Mouse (Mus musculus): ENCODE measurements around the gene Hcfc1r1.

Hcfc1r1 gene

DNA sequence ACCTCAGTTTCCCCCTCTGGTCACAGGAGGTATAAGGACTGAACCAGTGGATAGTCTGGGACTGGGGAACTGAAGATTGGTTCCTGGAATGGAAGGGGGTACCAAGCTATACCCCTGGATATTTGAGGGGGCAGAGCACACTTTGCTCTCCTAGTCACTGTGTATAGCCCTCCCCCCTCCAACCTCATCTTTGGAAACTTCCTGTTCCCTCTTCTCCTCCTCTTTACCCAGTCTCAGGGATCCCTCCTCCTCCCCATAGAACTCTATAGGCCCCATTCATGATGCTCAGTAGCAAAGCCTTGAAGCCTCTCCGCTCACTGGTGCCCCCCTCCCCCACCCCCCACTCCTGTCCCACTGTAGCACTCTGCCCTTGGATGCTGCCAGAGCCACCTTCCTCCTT is 46.1 kb downstream of the Hcfc1r1 start:
- DNase-seq (ENCODE audit: low spot score in 2 of 2) = no peak

DNA sequence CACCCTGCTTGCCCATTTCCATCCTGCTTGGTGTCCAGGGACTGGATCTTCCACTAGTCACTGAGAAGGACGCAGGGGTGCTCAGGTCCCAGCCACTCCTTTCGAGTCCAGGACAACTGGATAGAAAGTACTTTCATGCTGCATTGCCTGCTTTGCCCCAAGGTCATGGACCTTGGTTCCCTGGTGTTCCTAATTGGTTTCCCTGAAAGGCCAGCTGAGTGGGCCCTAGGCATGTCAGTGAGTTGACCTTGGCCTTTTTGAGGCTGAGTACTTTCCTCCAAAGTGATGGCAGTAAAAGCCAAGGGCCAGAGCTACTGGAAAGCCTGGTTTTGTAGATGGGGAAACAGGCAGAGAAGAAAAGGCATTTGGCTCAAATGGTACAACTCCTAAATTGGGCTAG is 48.5 kb downstream of the Hcfc1r1 start:
- no peak for DNase-seq (ENCODE audit: low spot score in 2 of 2)

DNA sequence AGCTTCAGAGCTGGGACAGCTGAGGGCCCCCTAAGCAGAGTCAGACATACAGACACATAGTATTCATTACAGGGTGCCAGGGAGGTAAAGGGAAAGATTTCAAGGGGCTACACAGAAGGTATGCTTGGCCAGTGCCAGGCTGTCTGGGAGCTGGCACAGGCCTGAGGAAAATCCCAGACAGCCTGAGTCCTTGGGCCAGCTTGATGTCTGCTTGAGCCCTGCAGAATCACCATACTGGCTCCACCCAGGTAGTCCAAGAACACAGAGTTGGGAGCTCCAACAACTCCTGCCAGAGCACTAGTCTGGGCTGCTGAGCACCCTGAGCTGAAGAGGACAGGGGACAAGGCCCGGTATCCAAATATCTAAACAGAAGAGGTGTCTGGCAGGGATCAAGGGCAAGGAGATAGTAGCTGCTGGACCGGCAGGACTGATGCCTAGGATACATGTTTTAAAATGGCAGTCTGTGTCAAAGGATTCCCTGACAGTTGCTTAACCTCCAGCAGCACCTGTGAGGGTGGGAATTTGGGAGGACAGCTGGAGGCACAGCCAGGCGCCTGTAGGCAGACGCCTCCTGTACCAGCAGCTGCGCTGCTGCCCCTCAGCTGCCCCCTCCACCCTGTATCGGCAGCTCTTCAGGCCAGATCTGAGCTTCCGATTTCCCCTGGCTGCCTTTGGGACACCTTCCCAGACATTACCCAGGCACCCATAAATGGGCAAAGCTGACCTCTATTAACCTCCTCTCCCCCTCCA is 49.2 kb downstream of the Hcfc1r1 start, which contains the start of gene 1520401A03Rik:
Gene 1520401A03Rik, minus strand, starts transcription at position 408 of the 750 bp plus-strand sequence.
- no peak for DNase-seq (ENCODE audit: low spot score in 2 of 2)

Measured in frontal cortex, postnatal 10 days (tissue).